Mouse (Mus musculus): Measurements from ENCODE around the gene Fgd2.
A peak's percentile ranks its signal among the peaks of the same experiment; 100 is the strongest.
"Not testable (repeated sequence)": the region's sequence is repeated elsewhere in the genome, so short reads cannot be mapped to it uniquely, and the experiment has no call there.

The Fgd2 gene

GRCm38 (mm10) chr17:29336266-29336990 is 24.3 kb upstream of the Fgd2 start:
- no peak for DNase-seq (ENCODE audit: low read depth in 2 of 2, low spot score in 2 of 2)

GRCm38 (mm10) chr17:29337979-29338823 is 22.5 kb upstream of the Fgd2 start:
- DNase-seq (ENCODE audit: low read depth in 2 of 2, low spot score in 2 of 2), result no peak

- DNase-seq (ENCODE audit: low read depth in 2 of 2, low spot score in 2 of 2), result no peak
Observed at GRCm38 (mm10) chr17:29339170-29339768, 21.4 kb upstream of the Fgd2 start.

- no peak for DNase-seq (ENCODE audit: low read depth in 2 of 2, low spot score in 2 of 2)
Observed at GRCm38 (mm10) chr17:29340406-29341261, 20.1 kb upstream of the Fgd2 start.

- peak in 1 of 2 experiments; percentile 32 for DNase-seq (ENCODE audit: low read depth in 2 of 2, low spot score in 2 of 2)
Observed at GRCm38 (mm10) chr17:29341591-29342003, 19.1 kb upstream of the Fgd2 start.

GRCm38 (mm10) chr17:29342010-29342910 is 18.5 kb upstream of the Fgd2 start:
- no peak for DNase-seq (ENCODE audit: low read depth in 2 of 2, low spot score in 2 of 2)

GRCm38 (mm10) chr17:29343241-29343640 is 17.5 kb upstream of the Fgd2 start:
- DNase-seq (ENCODE audit: low read depth in 2 of 2, low spot score in 2 of 2), result no peak

- no peak for DNase-seq (ENCODE audit: low read depth in 2 of 2, low spot score in 2 of 2)
Observed at GRCm38 (mm10) chr17:29345272-29345671, 15.4 kb upstream of the Fgd2 start.

- DNase-seq (ENCODE audit: low read depth in 2 of 2, low spot score in 2 of 2), result peak in 1 of 2 experiments; percentile 14
Observed at GRCm38 (mm10) chr17:29346496-29347125, 14.1 kb upstream of the Fgd2 start.

GRCm38 (mm10) chr17:29347126-29347644 is 13.5 kb upstream of the Fgd2 start:
- no peak for DNase-seq (ENCODE audit: low read depth in 2 of 2, low spot score in 2 of 2)

- DNase-seq (ENCODE audit: low read depth in 2 of 2, low spot score in 2 of 2), result peak; percentile 89 to 95
Observed at GRCm38 (mm10) chr17:29347645-29348256, 13.0 kb upstream of the Fgd2 start, which contains the start of gene Mtch1. TSS of gene Mtch1 (minus strand) at chr17:29347934.

GRCm38 (mm10) chr17:29348996-29349395 is 11.7 kb upstream of the Fgd2 start:
- DNase-seq (ENCODE audit: low read depth in 2 of 2, low spot score in 2 of 2), result no peak

GRCm38 (mm10) chr17:29351056-29351455 is 9.7 kb upstream of the Fgd2 start:
- not testable (repeated sequence) for DNase-seq (ENCODE audit: low read depth in 2 of 2, low spot score in 2 of 2)

- DNase-seq (ENCODE audit: low read depth in 2 of 2, low spot score in 2 of 2), result no peak
Observed at GRCm38 (mm10) chr17:29355461-29355840, 5.3 kb upstream of the Fgd2 start.

GRCm38 (mm10) chr17:29355841-29356478 is 4.8 kb upstream of the Fgd2 start:
- no peak for DNase-seq (ENCODE audit: low read depth in 2 of 2, low spot score in 2 of 2)

GRCm38 (mm10) chr17:29356479-29356856 is 4.2 kb upstream of the Fgd2 start:
- no peak for DNase-seq (ENCODE audit: low read depth in 2 of 2, low spot score in 2 of 2)

GRCm38 (mm10) chr17:29356882-29357281 is 3.8 kb upstream of the Fgd2 start:
- no peak for DNase-seq (ENCODE audit: low read depth in 2 of 2, low spot score in 2 of 2)

- DNase-seq (ENCODE audit: low read depth in 2 of 2, low spot score in 2 of 2), result no peak
Observed at GRCm38 (mm10) chr17:29358928-29359327, 1.8 kb upstream of the Fgd2 start.
